Mouse (Mus musculus): ENCODE measurements around the gene Icam5. TPM values are rescaled to one million over a fixed set of nuclear protein-coding genes. Genes with fewer than 3 reads are reported as not detected.

Icam5 gene
- polyA plus RNA-seq (2015; fragmentation: Nextera tagmentation; extraction: Ambion mirVana), result 0.08 and 0.14 TPM in 2 replicates

GRCm38 (mm10) chr9:21031896-21032351 lies at the start of gene Icam5:
Gene Icam5 (plus strand): TSS chr9:21032073.

GRCm38 (mm10) chr9:21002627-21003551 lies 29.0 kb upstream of the Icam5 start, which contains the start of gene Mrpl4:
Gene Mrpl4 (plus strand): TSS chr9:21002738.

GRCm38 (mm10) chr9:21015571-21016130 lies 16.2 kb upstream of the Icam5 start, which contains the start of gene Icam1:
Gene Icam1 (plus strand): TSS chr9:21015985.

GRCm38 (mm10) chr9:21029291-21030054 lies 2.4 kb upstream of the Icam5 start, which contains the start of gene Icam4:
Gene Icam4 (plus strand): TSS chr9:21029373.

GRCm38 (mm10) chr9:21067006-21067684 lies 35.3 kb downstream of the Icam5 start, which contains the start of gene Zglp1:
Gene Zglp1 (minus strand): TSS chr9:21067093.

GRCm38 (mm10) chr9:21073044-21073840 lies 41.4 kb downstream of the Icam5 start, which contains the start of the genes Gm49373 and Fdx1l:
Gene Gm49373 (minus strand): TSS chr9:21073096.
Gene Fdx1l (minus strand): TSS chr9:21073614.

MicroRNAs within 50 kb of the gene (microRNA counts, 519-probe panel; counts per million panel counts)
- 3,491 counts per million, percentile 59 among the panel's probes with 10 or more counts for microRNA mmu-miR-1900

Small RNAs within 50 kb of the gene (microRNA-seq; reads per million reads assigned to microRNA genes)
- gene Mir1900 (not detected), gene Mir7082 (not detected)

Other genes with a start within 250 kb of the Icam5 start
- gene Col5a3, start 217.0 kb upstream of the Icam5 start, polyA plus RNA-seq (2015; fragmentation: Nextera tagmentation; extraction: Ambion mirVana), result 8.1 and 11.4 TPM in 2 replicates
- gene Rdh8, start 213.6 kb upstream of the Icam5 start, polyA plus RNA-seq (2015; fragmentation: Nextera tagmentation; extraction: Ambion mirVana), result not detected in 2 replicates
- 11.9 and 16.2 TPM in 2 replicates for gene A230050P20Rik, start 163.4 kb upstream of the Icam5 start, polyA plus RNA-seq (2015; fragmentation: Nextera tagmentation; extraction: Ambion mirVana)
- 9.4 and 11.5 TPM in 2 replicates for gene Angptl6, start 152.3 kb upstream of the Icam5 start, polyA plus RNA-seq (2015; fragmentation: Nextera tagmentation; extraction: Ambion mirVana)
- 36.3 and 39.8 TPM in 2 replicates for gene Ppan, start 143.9 kb upstream of the Icam5 start, polyA plus RNA-seq (2015; fragmentation: Nextera tagmentation; extraction: Ambion mirVana)
- gene Eif3g, start 133.4 kb upstream of the Icam5 start, polyA plus RNA-seq (2015; fragmentation: Nextera tagmentation; extraction: Ambion mirVana), result 215 and 220 TPM in 2 replicates
- 19.8 and 22.3 TPM in 2 replicates for gene Dnmt1, start 72.2 kb upstream of the Icam5 start, polyA plus RNA-seq (2015; fragmentation: Nextera tagmentation; extraction: Ambion mirVana)
- 42.4 and 46.4 TPM in 2 replicates for gene S1pr2, start 55.3 kb upstream of the Icam5 start, polyA plus RNA-seq (2015; fragmentation: Nextera tagmentation; extraction: Ambion mirVana)
- gene Mrpl4, start 29.3 kb upstream of the Icam5 start, polyA plus RNA-seq (2015; fragmentation: Nextera tagmentation; extraction: Ambion mirVana), result 98.2 and 105 TPM in 2 replicates
- gene Icam1, start 16.1 kb upstream of the Icam5 start, polyA plus RNA-seq (2015; fragmentation: Nextera tagmentation; extraction: Ambion mirVana), result 15.9 and 21.2 TPM in 2 replicates
- gene Icam4, start 2.7 kb upstream of the Icam5 start, polyA plus RNA-seq (2015; fragmentation: Nextera tagmentation; extraction: Ambion mirVana), result 0.82 and 0.83 TPM in 2 replicates
- gene Zglp1, start 35.0 kb downstream of the Icam5 start, polyA plus RNA-seq (2015; fragmentation: Nextera tagmentation; extraction: Ambion mirVana), result not detected in 2 replicates
- gene Gm49373, start 41.0 kb downstream of the Icam5 start, polyA plus RNA-seq (2015; fragmentation: Nextera tagmentation; extraction: Ambion mirVana), result 0.19 and 0.22 TPM in 2 replicates
- 45.2 and 48.2 TPM in 2 replicates for gene Fdx1l, start 41.5 kb downstream of the Icam5 start, polyA plus RNA-seq (2015; fragmentation: Nextera tagmentation; extraction: Ambion mirVana)
- 0.52 and 0.77 TPM in 2 replicates for gene Gm38431, start 59.9 kb downstream of the Icam5 start, polyA plus RNA-seq (2015; fragmentation: Nextera tagmentation; extraction: Ambion mirVana)
- gene Raver1, start 59.9 kb downstream of the Icam5 start, polyA plus RNA-seq (2015; fragmentation: Nextera tagmentation; extraction: Ambion mirVana), result 21.1 and 26.9 TPM in 2 replicates
- 9.0 and 9.8 TPM in 2 replicates for gene Tyk2, start 99.2 kb downstream of the Icam5 start, polyA plus RNA-seq (2015; fragmentation: Nextera tagmentation; extraction: Ambion mirVana)
- gene Cdc37, start 117.9 kb downstream of the Icam5 start, polyA plus RNA-seq (2015; fragmentation: Nextera tagmentation; extraction: Ambion mirVana), result 166 and 173 TPM in 2 replicates
- 3.7 and 4.5 TPM in 2 replicates for gene Pde4a, start 133.6 kb downstream of the Icam5 start, polyA plus RNA-seq (2015; fragmentation: Nextera tagmentation; extraction: Ambion mirVana)
- gene Keap1, start 207.3 kb downstream of the Icam5 start, polyA plus RNA-seq (2015; fragmentation: Nextera tagmentation; extraction: Ambion mirVana), result 38.9 and 41.2 TPM in 2 replicates
- 0.08 and 0.11 TPM in 2 replicates for gene S1pr5, start 216.4 kb downstream of the Icam5 start, polyA plus RNA-seq (2015; fragmentation: Nextera tagmentation; extraction: Ambion mirVana)
- gene Atg4d, start 233.2 kb downstream of the Icam5 start, polyA plus RNA-seq (2015; fragmentation: Nextera tagmentation; extraction: Ambion mirVana), result 20.9 and 25.4 TPM in 2 replicates

Measured in urinary bladder, postnatal 0 days (tissue).